Mouse (Mus musculus) layer of hippocampus, adult 8-10 months (tissue): Measurements from ENCODE around the gene Tigar. TPM values are rescaled to one million over a fixed set of nuclear protein-coding genes. Genes with fewer than 3 reads are reported as not detected.
A peak's percentile ranks its signal among the peaks of the same experiment; 100 is the strongest.

ENCODE experiments used
- DNase-seq, 2 experiments: peaks; one replicate each; pipeline ENCODE4 v3.0.0; 2022; ENCODE audit warnings: low spot score in 2 of 2
- total RNA-seq, 4 experiments: library from RNA; stranded (reverse); gene quantifications; 2 replicates each; pipeline ENCODE4 v1.2.4; 2022

The Tigar gene
- total RNA-seq, 4 experiments from 2014 or later, result 24.8 to 31.6 (median 26.7) TPM

DNA sequence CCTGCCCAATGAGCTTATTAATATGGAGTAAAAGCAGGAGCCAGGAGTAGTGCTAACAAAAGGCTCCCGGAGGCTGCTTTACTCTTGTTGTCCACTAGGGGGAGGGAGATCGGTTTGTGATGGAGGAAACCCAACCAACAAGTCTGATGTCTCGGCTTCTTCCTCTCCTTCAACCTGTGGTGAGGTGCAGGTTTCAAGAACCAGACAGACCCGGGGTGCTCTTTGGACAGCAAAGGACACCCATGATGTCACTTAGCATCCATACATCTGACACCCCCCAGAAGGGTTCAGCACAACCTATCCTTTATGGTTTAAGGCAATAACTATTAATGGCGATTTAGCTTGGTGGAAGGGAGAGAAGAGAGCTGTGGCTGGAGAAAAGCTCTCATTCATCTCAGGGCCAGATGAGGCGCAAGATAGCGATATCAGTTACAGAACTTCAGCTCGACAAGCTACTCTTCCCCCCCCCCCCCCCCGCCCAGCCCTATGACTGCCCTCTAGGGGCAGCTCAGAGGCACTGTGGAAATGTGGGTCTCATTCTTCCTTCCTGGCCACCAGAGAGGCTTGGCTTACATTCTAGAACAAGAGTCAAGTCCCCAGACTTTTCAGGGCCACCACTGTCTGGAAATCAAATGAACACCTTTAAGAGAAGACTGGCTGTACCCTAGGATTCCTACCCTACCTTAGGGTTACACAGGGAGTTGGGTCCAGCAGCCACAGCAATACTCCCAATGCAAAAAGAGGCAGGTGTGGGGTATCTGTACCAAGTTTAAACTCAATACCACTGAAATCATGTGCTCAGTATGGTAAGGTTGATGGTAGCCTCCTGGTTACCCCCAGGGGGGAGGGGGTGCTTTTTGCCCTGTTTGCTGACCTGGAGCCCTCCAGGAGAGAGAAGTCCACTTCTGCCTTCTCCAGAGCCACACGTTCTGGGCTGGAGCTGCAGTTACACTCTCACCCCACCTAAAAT, 33.1 kb upstream of the Tigar start:
- no peak for DNase-seq

DNA sequence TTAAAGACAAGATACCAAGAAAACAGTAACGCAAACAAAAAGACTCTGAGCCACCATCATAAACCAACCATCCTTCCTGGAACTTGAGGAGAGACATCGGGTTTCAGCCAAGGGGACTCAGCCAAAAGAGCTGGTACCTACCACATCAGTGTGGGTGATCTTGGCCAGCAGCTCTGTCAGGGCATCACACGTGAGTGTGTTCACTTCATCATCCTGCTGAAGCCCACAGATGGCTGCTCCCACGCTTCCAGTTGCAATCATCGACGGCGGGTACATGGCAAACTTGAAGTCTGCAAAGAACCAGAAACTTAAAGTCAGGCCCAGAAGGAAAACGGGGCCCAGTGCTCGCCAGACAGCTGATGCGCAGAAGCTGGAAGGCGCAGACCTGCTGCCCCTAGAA, 29.6 kb upstream of the Tigar start:
- DNase-seq, result no peak

DNA sequence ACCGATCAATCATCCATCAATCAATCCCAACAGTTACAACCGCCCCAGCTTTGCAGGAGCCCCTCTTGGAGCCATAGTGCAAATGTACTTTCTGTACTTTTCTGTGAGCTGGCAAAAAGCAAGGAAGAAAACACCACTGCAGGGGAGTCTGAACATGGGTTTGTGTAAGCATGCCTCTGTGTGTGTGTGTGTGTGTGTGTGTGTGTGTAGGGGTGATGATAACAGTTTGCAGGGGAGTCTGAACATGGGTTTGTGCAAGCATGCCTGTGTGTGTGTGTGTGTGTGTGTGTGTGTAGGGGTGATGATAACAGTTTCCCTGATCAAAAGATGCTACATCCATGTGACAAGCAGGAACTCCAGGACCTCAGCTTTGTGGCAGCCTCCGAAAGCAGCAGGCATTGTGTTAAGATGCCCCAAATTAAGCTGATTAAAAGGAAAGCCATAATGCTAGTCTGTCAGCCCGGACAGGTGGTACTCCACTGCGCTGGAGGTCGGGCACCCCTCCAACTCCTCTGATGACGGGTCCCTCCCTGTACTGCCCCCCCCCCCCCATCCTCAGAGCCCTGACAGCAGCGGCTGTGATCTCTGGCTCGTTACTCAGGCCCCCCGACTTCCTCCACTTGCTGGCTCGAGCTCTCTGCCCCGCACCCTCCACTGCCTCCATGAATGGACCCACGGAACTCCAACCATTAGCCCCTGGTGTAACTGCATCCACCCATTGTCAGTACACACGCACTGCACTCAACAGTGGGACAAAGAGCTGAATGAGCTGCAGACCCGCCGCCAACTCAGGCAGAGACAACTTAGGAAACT, 24.3 kb upstream of the Tigar start:
- no peak for DNase-seq

DNA sequence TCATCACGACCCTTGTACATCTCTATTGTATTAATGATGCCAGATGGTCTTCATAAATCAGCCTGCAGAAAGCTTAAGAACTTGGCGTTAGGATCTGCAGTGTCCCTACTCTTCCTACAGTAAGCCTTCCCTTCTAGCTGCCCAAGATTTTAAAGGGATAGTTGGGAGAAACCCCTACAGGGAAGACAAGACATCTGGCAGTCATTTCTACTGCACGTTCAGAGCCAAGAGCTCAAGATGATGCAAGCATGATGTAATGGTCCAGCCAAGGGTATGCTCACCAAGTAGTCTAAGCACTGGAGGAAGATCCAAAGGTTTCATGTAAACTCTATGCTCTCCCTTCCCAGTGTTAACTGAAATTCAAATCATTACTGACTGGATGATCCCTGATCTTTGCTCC, 23.4 kb upstream of the Tigar start:
- no peak for DNase-seq

DNA sequence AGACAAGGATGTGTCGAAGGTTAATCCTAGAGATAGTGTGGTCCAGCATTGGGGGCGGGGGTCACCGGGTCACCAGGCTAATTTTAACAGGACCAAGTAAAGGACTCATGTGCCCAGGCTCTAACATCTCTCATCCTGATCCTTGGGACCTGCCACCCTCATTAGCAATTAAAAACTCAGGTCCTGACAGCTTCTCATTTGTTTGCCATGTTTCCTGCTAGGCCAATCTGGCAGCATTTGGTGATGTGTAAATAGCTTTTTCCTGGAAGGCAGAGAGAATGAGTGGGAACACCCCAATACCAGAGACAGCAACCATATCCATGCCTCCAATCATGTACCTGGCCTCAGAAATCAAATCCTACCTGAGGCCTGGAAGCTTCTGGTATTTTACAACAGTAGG, 22.6 kb upstream of the Tigar start:
- DNase-seq, result no peak

DNA sequence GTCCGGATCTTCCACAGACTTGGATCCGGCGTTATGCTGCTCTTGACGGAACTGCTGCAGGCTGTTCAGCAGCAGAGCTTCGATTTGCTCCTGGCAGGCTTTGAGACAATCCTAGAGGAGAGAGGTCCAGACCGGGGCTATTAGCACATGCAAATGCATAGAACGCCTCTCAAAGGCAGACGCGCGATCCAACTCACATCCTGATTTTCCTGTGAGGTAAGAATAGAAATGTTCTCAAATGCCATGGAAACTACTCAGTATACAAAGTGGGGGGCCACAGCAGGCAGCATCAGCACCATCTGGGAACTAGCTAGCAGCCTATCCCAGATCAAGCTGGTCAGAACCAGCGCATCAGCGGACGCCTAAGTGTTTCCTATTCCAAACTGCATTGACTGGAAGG, 21.0 kb upstream of the Tigar start:
- DNase-seq, result no peak

DNA sequence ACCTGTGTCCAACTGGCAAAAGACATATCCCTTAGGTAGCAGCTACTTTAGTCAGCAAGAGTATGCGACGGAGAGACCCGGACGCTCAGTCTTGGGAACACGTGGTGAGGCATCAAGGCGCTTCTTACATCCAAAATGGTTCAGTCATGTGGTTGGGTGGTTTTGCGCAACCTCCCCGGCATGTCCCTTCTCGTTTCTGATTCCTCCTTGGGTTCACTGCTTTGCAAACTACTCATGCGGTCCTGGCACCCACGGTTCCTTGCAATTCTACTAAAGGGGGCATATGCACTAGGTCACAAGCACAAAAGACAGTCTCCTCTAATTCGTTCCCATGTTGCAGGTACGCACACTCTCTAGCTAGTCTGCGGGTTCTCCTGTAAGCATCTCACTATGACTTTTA, 20.3 kb upstream of the Tigar start:
- DNase-seq, result no peak

DNA sequence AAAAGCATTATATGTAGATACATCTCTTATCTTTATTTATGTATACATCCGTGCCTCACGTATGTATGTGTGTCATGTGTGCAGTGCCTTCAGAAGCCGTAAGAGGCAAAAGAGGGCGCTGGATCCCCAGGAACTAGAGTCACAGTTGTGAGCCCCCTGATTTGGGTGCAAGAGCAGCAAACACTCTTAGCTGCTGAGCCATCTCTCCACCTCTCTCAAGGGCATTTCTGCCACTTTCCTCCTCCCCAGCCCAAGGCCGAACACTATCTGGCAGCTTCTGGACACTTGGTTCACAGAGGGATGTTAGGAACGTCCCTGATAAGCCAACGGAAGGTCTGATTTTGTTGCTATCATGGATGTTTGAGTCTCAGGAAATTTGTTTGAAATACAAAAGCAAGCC, 14.1 kb upstream of the Tigar start:
- no peak for DNase-seq

DNA sequence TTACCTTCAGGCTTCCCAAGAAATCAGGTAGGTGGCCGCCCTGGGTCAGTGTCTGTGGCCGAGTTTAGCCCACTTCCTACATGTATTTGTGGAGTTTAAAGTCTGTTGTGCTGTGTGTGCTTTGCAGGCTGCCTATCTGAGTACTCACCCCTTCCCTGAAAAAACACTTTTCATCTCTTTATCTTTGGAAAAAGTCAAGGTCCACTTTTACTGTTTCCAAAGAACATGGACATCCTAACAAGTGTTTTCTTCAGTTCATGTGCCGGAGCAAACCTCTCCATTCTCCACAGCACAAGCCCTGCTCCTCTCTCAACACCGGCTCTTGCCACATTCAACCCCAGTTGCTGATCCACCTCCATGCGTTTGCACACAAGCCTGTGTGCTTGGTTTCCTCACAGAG, 13.6 kb upstream of the Tigar start:
- no peak for DNase-seq

DNA sequence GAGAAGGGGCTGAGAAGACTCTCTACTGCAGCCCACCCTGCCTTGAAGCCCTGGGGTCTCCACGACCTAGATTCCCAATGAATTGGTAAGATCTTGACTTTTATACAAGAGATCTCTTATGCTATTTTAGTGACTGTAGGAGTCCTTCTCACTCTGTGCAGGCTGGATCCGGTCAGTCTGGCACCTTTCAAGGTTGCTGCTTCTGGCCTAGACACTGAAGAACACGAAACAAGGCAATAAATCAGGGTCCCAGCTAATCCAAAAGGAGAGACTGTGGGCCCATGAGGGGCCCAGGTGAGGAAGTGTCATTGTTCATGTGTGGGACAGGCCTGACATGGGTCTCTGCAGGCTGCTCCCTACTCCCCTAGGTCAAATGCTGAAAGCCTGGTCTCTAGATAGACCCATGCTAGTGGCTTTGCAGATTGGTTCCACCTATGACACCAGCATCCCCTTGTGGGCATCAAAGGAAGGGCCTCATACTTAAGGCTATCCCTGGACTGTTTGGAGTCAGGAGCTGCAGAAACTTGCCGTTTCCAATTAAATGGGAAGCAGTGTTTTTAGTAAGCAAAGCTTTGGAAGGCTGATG, 13.0 kb upstream of the Tigar start:
- DNase-seq, result no peak

DNA sequence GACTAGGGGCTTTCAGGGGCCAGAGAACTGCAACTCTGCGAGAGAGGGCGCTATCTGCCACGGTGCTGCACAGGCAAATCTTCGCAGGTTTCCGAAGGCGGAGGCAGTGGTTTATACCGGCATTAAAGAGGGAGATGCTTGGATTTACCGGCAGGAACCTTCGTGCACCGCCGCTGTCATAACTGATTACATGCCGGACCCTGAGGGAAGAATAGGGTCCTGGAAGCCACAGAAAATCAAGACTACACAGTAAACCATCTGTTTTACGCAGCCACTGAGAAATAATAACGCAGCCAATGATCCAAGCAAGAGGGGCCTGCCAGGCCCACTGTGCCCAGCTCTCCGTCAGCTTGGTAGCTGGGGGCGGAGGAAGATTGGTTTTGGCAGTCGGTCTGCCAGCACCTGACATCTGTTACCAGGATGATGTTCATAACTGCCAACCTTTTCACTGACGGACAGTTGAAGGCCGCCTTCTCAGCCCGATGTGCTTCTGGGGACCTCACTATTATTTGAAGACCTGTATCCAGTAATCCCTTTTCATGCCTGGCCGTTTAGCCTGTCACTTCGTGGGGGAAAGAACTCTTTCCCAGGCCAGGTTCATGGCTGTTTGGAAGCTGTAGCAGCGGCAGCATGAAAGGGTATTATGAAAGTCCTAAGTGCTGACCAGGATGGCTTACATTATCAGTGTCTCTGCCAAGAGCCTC, 5.5 kb upstream of the Tigar start:
- DNase-seq, result peak; percentile 32 to 55

DNA sequence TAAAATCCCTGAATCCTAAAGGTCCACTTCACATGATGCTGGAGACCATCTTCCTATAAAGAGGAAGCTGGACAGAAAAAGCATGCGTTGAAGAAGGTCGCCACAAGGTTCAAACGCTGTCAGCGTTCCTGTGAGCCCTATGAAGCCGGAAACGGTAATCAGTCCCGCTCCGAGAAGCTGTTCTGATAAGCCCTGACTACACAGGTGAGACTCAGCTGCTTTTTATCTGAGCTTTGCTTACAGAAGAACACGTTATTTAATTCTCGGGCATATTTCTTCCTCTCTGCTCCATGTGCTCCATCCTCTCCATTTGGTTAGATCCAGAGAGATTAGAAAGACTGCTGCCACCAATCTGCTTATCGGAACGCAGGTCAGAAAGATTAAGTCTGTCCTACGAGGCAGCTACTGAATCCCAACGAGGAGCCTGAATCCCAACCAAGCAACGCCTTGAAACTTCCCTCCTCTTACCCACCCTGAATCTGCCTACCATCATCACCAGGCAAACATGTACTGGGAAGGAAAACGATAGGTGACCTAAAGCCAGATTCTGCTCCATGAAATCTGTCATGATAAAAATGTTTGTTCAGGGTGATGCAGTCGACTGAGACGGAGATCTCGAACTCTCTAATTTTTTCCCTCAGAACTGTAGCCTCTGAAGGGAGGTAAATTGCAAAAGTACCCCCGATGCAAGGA, 843 bp downstream of the Tigar start:
- DNase-seq, result no peak

DNA sequence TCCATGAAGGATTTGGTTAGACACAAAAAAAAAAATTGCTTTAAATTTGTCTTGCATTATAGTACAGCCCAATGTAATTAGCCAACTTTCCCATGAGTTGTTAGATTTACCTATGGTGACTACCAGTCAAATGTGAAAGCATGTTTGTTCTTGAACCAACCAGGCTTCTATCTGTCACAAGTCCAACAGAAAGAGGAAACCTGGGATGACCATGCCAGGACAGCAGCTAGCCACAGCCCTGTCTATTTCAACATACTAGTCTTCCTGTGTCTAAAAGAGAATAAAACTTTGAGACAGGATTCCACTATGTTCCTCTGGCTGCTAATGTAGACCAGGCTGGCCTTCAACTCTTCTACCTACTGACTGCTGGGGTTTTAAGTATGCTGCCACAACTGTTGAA, 1.9 kb downstream of the Tigar start:
- DNase-seq, result no peak

DNA sequence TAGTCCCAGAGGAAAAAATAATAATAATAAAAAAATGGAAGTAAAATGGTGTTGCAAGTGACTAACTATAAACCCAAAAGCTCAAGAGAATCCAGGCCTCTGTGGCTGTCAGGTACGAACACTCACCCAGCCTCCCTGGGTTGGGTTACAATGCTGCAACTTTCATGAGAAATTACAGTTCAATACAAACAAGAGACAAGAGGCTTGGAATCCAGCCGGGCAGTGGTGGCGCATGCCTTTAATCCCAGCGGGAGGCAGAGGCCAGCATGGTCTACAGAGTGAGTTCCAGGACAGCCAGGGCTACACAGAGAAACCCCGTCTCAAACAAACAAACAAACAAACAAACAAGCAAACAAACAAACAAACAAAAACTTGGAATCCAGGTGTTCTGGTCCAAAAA, 2.6 kb downstream of the Tigar start:
- no peak for DNase-seq

DNA sequence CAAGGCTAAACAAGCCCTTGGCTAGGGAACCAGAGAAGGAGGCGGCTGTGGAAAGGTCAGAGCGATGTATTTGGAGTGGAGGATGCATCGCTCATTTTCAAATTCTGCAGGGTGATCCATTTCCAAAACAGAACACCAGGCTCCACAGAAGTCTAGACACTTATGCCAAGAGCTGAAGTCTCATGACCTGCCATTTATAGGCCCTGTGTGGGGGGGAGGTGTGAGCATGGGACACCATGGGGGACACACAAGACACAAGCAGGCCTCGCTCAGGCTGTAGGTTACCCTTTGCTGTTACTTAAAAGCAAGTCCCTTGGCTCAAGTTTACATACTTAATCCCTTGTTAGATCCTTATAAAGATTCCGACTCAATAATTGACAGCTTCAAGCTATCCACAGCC, 3.2 kb downstream of the Tigar start:
- no peak for DNase-seq

DNA sequence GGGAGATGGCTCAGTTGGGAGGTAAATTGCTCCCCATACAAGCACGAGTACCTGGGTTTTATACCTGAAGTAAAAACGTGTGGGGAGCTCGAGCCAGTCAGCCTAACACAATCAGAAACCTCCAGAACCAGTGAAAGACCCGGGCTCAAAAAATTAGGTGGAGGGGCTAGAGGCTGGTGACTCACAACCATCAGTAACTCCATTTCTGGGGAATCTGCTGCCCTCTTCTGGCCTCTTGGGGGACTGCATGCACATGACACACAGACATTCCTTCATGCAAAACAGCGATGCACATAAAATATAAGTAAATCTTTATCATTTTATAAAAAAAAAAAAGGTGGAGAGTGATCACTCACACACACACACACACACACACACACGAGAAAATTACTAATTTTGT, 4.2 kb downstream of the Tigar start:
- no peak for DNase-seq

DNA sequence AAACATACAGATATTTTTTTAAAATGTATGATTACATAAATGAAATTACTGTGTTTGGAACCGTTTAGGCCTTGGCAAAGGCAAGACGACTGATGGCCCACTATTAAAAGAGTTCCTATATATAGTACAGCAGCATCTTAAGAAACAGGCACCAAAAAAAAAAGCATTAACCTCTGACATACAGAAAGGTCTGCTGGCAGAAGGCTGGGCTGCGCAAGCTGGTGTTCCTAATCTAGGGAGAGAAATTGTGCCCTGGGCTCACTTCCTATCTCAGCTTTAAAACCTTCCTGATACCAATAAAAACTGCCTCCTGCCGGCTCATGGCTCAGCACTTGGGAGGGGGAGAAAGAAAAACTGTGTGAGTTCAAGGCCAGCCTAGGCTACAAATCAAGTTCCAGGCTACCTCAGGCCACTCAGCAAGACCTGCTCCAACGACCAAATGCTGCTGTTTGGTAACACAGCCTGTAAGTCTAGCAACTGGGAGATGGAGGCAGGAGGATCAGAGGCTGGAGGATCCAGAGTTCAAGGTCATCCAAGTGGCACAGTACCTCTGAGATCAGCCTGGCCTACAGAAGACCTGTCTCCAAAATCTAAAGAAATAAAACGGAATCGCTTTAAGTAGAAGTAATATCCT, 4.8 kb downstream of the Tigar start:
- DNase-seq, result no peak

DNA sequence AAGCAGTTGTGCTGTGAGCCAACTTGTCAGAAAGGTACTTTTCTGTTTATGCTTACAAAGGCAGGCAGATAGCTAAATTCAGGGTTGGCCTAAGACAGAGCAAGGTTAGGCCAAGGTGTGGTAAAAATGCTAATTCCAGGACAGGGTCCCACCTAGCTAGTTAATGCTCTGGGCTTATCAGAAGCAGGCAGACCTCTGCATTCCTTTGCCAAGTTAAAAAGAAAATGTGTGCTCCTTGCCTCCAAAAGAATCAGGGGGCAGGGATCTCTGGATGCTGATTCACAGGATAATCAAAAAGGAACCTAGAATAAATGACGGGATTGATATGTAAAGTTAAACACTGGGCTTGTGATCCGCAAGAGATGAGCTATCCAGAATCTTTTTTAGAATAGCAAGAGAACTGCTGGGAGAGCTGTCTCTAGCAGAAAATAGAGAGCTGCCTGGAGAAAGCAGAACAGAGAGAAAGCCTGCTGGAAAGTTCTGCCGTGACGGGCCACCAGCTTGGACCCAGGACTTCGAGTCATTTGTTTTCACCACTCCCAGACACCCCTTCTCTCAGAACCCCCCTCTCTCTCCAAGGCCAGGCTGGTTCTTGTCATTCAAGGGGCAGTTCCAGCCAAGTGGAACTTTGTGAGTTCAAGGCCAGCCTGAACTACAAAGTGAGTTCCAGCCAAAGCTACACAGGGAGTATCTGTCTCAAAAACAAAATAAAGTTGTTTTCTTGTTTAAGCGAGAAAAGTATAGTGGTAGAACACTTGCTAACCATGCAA, 5.7 kb downstream of the Tigar start:
- DNase-seq, result no peak

DNA sequence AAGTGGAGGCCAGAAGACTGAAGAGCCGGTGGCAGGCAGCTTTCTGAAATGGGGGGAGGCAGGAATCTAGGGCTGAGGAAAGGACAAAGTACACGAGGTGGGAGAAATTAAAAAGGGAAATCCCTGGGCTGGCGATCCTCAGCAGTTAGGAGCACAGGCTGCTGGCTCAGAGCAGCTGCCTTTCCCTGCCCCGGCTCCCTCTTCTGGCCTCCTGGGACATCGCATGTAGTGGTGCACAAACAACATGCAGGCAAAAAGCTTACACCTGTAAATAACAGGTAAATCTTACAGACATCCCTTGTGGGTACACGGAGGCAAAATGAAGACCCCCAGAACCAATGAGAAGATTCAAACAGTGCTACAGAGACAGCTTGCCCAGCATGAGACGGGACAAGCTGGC, 14.8 kb downstream of the Tigar start:
- no peak for DNase-seq

DNA sequence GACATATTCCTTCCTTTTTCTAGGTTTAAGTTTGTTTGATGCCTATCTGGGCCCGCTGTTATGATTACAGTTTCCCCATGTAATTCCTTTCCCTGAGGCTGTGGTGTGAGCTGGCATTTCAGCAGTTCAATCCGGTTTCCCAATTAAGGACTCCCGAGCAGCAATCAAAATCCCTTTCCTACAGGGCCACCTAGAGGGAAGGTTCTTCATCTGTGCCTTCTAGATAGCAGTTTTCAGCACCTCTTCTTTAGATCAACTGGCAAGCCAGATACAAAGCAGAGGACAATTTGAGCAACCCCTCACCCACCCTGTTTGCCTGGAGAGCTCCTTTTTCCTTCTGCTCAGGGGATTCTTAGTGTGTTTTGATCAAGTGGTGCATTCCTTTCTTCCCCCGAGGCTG, 22.6 kb downstream of the Tigar start:
- DNase-seq, result peak in 1 of 2 experiments; percentile 48
